25 mouse cellular contexts compared by ENCODE assay signal in the genomic region with DNA sequence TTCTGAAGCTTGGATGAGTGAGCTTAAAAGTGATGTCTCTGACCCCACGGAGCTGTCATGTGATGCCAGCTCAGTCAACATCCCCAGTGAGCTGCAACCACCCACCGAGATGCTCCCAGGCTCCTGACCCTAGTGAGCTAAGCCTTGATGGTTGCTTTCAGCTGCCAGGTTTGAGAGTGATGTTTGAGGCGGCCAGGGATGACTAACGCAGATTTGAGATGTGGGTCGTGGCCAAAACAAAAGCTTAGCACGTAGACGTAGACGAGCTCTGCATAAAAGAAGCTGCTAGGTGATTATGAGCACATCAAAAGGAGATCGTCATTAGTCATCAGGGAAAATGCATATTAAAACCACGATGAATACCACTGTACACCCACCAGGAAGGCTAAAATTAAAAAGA. TPM values are rescaled to one million over a fixed set of nuclear protein-coding genes. Genes with fewer than 3 reads are reported as not detected.
DNase-seq lines count a peak whose midpoint lies in the region; ATAC-seq and TF ChIP-seq lines count a peak whose summit lies in the region.
"Had no signal": no experiment of that assay in that cellular context is flagged by ENCODE, and none has a peak within 500 bp of the region (broad histone marks: within the 10 kb centered on the region; RNA-seq: fewer than 3 reads in every experiment).

No protein-coding gene starts in this region.

- ATAC-seq in Patski: peak; percentile 73
- no peak for ATAC-seq in intestine, postnatal 0 days
- ATAC-seq: forebrain, embryonic 14.5 days; hindbrain, embryonic 16.5 days; intestine, embryonic 15.5 days; midbrain, embryonic 16.5 days had no signal

- in situ Hi-C loops in Patski (cut with MboI; ENCODE audit: low pct_unique_long_range_greater_than_20kb): loop anchor here (10.0 kb wide), 1 partner anchor 369 kb away; no protein-coding TSS in a partner anchor

- H3K9ac ChIP-seq in intestine, postnatal 0 days (ENCODE audit: low read depth, low read length): no peak overlapping the region
- H3K9ac ChIP-seq: intestine, embryonic 15.5 days; liver, embryonic 14.5 days; neural tube, embryonic 13.5 days; stomach, embryonic 15.5 days had no signal

- H3K4me1 ChIP-seq in intestine, postnatal 0 days (replicated peaks; ENCODE audit: control insufficient read depth, insufficient read depth, low read length): no peaks in the 10 kb centered on the region
- H3K4me1 ChIP-seq: intestine, embryonic 15.5 days; neural tube, embryonic 13.5 days; stomach, embryonic 15.5 days had no signal

- H3K9me3 ChIP-seq in intestine, postnatal 0 days (ENCODE audit: control insufficient read depth): no peaks in the 10 kb centered on the region
- H3K9me3 ChIP-seq: intestine, embryonic 15.5 days; midbrain, embryonic 10.5 days; neural tube, embryonic 13.5 days; stomach, embryonic 15.5 days had no signal

- POLR2A ChIA-PET in Patski (lab: Charles Lee): interaction anchor here (1.0 kb wide), 1 partner anchor 65 kb away, joined by 4 read pairs; no protein-coding TSS in a partner anchor

- DNase-seq in cerebellum, adult 9-10 months: peak; percentile 9
- DNase-seq in cerebellum, adult 18-20 months: no peak
- peak; percentile 11 for DNase-seq in layer of hippocampus, adult 9-11 months
- DNase-seq in layer of hippocampus, postnatal 25 days (ENCODE audit: extremely low spot score in 1 of 2, low spot score in 1 of 2): no peak
- peak; percentile 32 for DNase-seq in CD4-positive helper T cell, adult 2 months (ENCODE audit: low read depth, low spot score)
- DNase-seq in Patski (ENCODE audit: low read depth, low spot score): peak; percentile 92
- DNase-seq in adrenal gland, adult 2 months: no peak
- DNase-seq: adrenal gland, postnatal 14 days; cerebellum, adult 2 months; gastrocnemius, adult 2 months; kidney, adult 9 months; kidney, postnatal 10 days; layer of hippocampus, postnatal 36 days; liver; lung, adult 2 months; right cerebral cortex, postnatal 14 days had no signal

- no peak overlapping the region for H3K4me3 ChIP-seq in intestine, postnatal 0 days (ENCODE audit: low read depth, low read length)
- H3K4me3 ChIP-seq: gastrocnemius, adult 2 months; intestine, embryonic 15.5 days; midbrain, embryonic 10.5 days; neural tube, embryonic 13.5 days; stomach, embryonic 15.5 days had no signal

- WGBS in intestine, postnatal 0 days: 65% methylated on average over 10 of the region's 10 CpGs

- no peak overlapping the region for H3K4me2 ChIP-seq in intestine, postnatal 0 days (replicated peaks; ENCODE audit: low read depth)
- H3K4me2 ChIP-seq: intestine, embryonic 15.5 days; neural tube, embryonic 13.5 days; stomach, embryonic 15.5 days had no signal

- H3K27me3 ChIP-seq in Patski: no peaks in the 10 kb centered on the region
- H3K27me3 ChIP-seq in intestine, postnatal 0 days (replicated peaks; ENCODE audit: control insufficient read depth, insufficient read depth, low read length): no peaks in the 10 kb centered on the region
- H3K27me3 ChIP-seq: intestine, embryonic 15.5 days; neural tube, embryonic 13.5 days; stomach, embryonic 15.5 days had no signal

- no peak for TF ChIP-seq CTCF in Patski (IDR thresholded peaks at IDR 0.05)
- no peak for TF ChIP-seq CTCF in intestine, postnatal 0 days (IDR thresholded peaks at IDR 0.05; ENCODE audit: low read depth)

- CTCF ChIA-PET in Patski (lab: Charles Lee): interaction anchor here (2.1 kb wide), 1 partner anchor 9 kb away, joined by 16 read pairs; no protein-coding TSS in a partner anchor

- no peak overlapping the region for H3K27ac ChIP-seq in intestine, postnatal 0 days (ENCODE audit: low read depth, low read length)
- H3K27ac ChIP-seq: gastrocnemius, adult 2 months; intestine, embryonic 15.5 days; liver, embryonic 14.5 days; midbrain, embryonic 10.5 days; neural tube, embryonic 13.5 days; stomach, embryonic 15.5 days had no signal

- H3K36me3 ChIP-seq in intestine, postnatal 0 days (ENCODE audit: control insufficient read depth, insufficient read depth): no peaks in the 10 kb centered on the region
- H3K36me3 ChIP-seq: intestine, embryonic 15.5 days; midbrain, embryonic 10.5 days; neural tube, embryonic 13.5 days; stomach, embryonic 15.5 days had no signal

RNA-seq across cellular contexts. Expression of gene Rapgef4, which starts 16.8 kb away (rescaled TPM):
- 100 to 1,000 TPM; 281 to 297 TPM for total RNA-seq in layer of hippocampus, postnatal 25 days (2021)
- 0.23 TPM for polyA plus RNA-seq in Patski (2021)
- 100 to 1,000 TPM; 109 to 271 TPM for total RNA-seq in adrenal gland, adult 2 months (2021)
- polyA plus RNA-seq in adrenal gland, adult 2 months (2012; rRNA removed): 81.1 and 137 TPM in 2 replicates
- polyA plus RNA-seq in intestine, postnatal 0 days (2015; fragmentation: Nextera tagmentation; extraction: Ambion mirVana): 2.7 and 3.4 TPM in 2 replicates

Comparison
In these comparisons a context has a peak if more than half of its experiments do, and no peak if none do; other contexts are left out.
1. DNase-seq: peak in cerebellum, adult 9-10 months (single experiment), layer of hippocampus, adult 9-11 months (single experiment), CD4-positive helper T cell, adult 2 months (single experiment) and Patski (single experiment); none in cerebellum, adult 18-20 months (0 of 2), layer of hippocampus, postnatal 25 days (0 of 2) and adrenal gland, adult 2 months (single experiment).
2. RNA of gene Rapgef4, which starts 16.8 kb away (polyA plus RNA-seq): 81.1 to 137 TPM in adrenal gland, adult 2 months; 2.7 to 3.4 TPM in intestine, postnatal 0 days and 0.23 TPM in Patski (single experiment); every median in the first group is over 10 times any median in the second.